Mouse (Mus musculus): ENCODE data around the gene Jade3.
"Not testable (repeated sequence)": the region's sequence is repeated elsewhere in the genome, so short reads cannot be mapped to it uniquely, and the experiment has no call there.

Jade3 gene

GRCm38 (mm10) chrX:20425140-20425838 is at the start of gene Jade3:
TSS of gene Jade3 (plus strand) at chrX:20425688.
- DNase-seq (ENCODE audit: low read depth, low spot score), result peak; percentile 95

GRCm38 (mm10) chrX:20379347-20380014 is 46.0 kb upstream of the Jade3 start:
- DNase-seq (ENCODE audit: low read depth, low spot score), result no peak

GRCm38 (mm10) chrX:20382260-20382659 is 43.2 kb upstream of the Jade3 start:
- no peak for DNase-seq (ENCODE audit: low read depth, low spot score)

GRCm38 (mm10) chrX:20387006-20387405 is 38.5 kb upstream of the Jade3 start:
- no peak for DNase-seq (ENCODE audit: low read depth, low spot score)

GRCm38 (mm10) chrX:20391964-20392363 is 33.5 kb upstream of the Jade3 start:
- DNase-seq (ENCODE audit: low read depth, low spot score), result not testable (repeated sequence)

- DNase-seq (ENCODE audit: low read depth, low spot score), result no peak
Measured at GRCm38 (mm10) chrX:20392942-20393341, 32.5 kb upstream of the Jade3 start.

- DNase-seq (ENCODE audit: low read depth, low spot score), result peak; percentile 61
Measured at GRCm38 (mm10) chrX:20404068-20404467, 21.4 kb upstream of the Jade3 start.

- no peak for DNase-seq (ENCODE audit: low read depth, low spot score)
Measured at GRCm38 (mm10) chrX:20406909-20407308, 18.6 kb upstream of the Jade3 start.

GRCm38 (mm10) chrX:20407676-20408075 is 17.8 kb upstream of the Jade3 start:
- peak; percentile 24 for DNase-seq (ENCODE audit: low read depth, low spot score)

- no peak for DNase-seq (ENCODE audit: low read depth, low spot score)
Measured at GRCm38 (mm10) chrX:20411382-20411781, 14.1 kb upstream of the Jade3 start.

- DNase-seq (ENCODE audit: low read depth, low spot score), result peak; percentile 78
Measured at GRCm38 (mm10) chrX:20412221-20412620, 13.3 kb upstream of the Jade3 start.

GRCm38 (mm10) chrX:20414885-20415622 is 10.4 kb upstream of the Jade3 start:
- DNase-seq (ENCODE audit: low read depth, low spot score), result peak; percentile 10

- DNase-seq (ENCODE audit: low read depth, low spot score), result no peak
Measured at GRCm38 (mm10) chrX:20418461-20418860, 7.0 kb upstream of the Jade3 start.

GRCm38 (mm10) chrX:20419536-20419935 is 6.0 kb upstream of the Jade3 start:
- DNase-seq (ENCODE audit: low read depth, low spot score), result peak; percentile 27

GRCm38 (mm10) chrX:20425839-20426449 is 456 bp downstream of the Jade3 start:
- peak; percentile 41 for DNase-seq (ENCODE audit: low read depth, low spot score)

- DNase-seq (ENCODE audit: low read depth, low spot score), result no peak
Measured at GRCm38 (mm10) chrX:20483213-20483612, 57.7 kb downstream of the Jade3 start.

- no peak for DNase-seq (ENCODE audit: low read depth, low spot score)
Measured at GRCm38 (mm10) chrX:20497682-20498081, 72.2 kb downstream of the Jade3 start.

- no peak for DNase-seq (ENCODE audit: low read depth, low spot score)
Measured at GRCm38 (mm10) chrX:20520290-20520939, 94.9 kb downstream of the Jade3 start.

- no peak for DNase-seq (ENCODE audit: low read depth, low spot score)
Measured at GRCm38 (mm10) chrX:20521578-20521977, 96.1 kb downstream of the Jade3 start.

- no peak for DNase-seq (ENCODE audit: low read depth, low spot score)
Measured at GRCm38 (mm10) chrX:20532621-20533020, 107.1 kb downstream of the Jade3 start.

- no peak for DNase-seq (ENCODE audit: low read depth, low spot score)
Measured at GRCm38 (mm10) chrX:20543867-20544266, 118.4 kb downstream of the Jade3 start.

- DNase-seq (ENCODE audit: low read depth, low spot score), result no peak
Measured at GRCm38 (mm10) chrX:20547609-20548008, 122.1 kb downstream of the Jade3 start.
